Mouse (Mus musculus): Measurements from ENCODE around the gene Eif2s2. TPM values are rescaled to one million over a fixed set of nuclear protein-coding genes. Genes with fewer than 3 reads are reported as not detected.
"Not testable (repeated sequence)": the region's sequence is repeated elsewhere in the genome, so short reads cannot be mapped to it uniquely, and the experiment has no call there.

Gene Eif2s2
- polyA plus RNA-seq (2016; fragmentation: Nextera tagmentation; extraction: Ambion mirVana), result 113 TPM in 2 replicates

GRCm38 (mm10) chr2:154892201-154893044 lies at the start of gene Eif2s2:
TSS of gene Eif2s2 (minus strand) at chr2:154892935.
- H3K4me3 ChIP-seq (replicated peaks), result peak within 1 kb of the TSS; percentile 96
- H3K4me1 ChIP-seq, result peaks cover 17% of the 10 kb centered on the region
- H3K36me3 ChIP-seq (replicated peaks), result peaks cover 4% of the 10 kb centered on the region
- H3K27me3 ChIP-seq, result no peaks in the 10 kb centered on the region
- peak; percentile 99 for ATAC-seq (ENCODE audit: low FRiP score)
- under 1% methylated on average over 75 of the region's 75 CpGs for WGBS
- peak within 1 kb of the TSS; percentile 91 for H3K9ac ChIP-seq
- H3K4me2 ChIP-seq, result peak within 1 kb of the TSS; percentile 79
- no peaks in the 10 kb centered on the region for H3K9me3 ChIP-seq
- H3K27ac ChIP-seq, result peak within 1 kb of the TSS; percentile 75

- Histone ChIP-seq H3K4me3 (replicated peaks) (no peak overlapping the region), H3K4me2 (no peak overlapping the region), H3K36me3 (replicated peaks) (no peaks in the 10 kb centered on the region), H3K9ac (no peak overlapping the region), H3K27me3 (peaks cover 10% of the 10 kb centered on the region; the same call in 1 of the 2 replicates), H3K9me3 (no peaks in the 10 kb centered on the region), H3K27ac (no peak overlapping the region), H3K4me1 (peaks cover 16% of the 10 kb centered on the region)
- ATAC-seq (ENCODE audit: low FRiP score), result no peak
- 62% methylated on average over 10 of the region's 10 CpGs for WGBS
Measured at GRCm38 (mm10) chr2:154941952-154942351, 49.2 kb upstream of the Eif2s2 start.

DNA sequence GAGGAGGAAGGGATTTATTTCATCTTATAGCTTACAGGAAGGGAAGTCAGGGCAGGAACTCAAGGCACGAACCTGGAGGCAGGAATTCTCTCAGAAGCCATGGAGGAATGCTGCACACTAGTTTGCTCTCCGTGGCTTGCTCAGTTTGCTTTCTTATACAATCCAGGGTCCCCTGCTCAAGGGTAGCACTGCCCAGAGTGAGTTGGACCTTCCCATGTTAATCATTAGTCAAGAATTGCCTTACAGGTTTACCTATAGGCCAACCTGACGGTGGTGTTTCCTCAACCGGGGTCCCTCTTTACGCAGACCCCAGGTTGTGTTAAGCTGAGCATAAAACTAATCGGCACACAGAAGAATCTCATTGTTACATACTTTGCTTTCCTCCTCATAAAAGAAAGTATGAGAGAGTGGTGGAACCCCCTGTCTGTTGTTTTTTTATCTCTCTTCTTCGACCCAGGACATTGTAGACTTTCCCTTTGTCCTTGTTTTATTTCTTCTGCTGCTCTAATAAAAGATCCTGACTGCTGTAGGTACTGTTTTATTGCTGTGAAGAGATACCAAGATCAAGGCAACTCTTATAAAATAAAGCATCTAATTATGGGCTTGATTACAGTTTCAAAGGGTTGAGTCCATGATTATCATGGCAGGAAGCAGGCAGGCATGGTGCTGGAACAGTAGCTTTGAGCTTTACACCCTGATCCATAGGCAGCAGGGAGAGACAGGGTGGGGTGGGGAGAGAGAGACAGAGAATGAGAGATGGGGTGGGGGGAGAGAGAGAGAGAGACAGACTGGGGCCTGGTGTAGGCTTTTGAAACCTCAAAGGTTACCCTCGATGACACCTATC lies 45.0 kb upstream of the Eif2s2 start:
- H3K4me3 ChIP-seq (replicated peaks), result no peak overlapping the region
- no peaks in the 10 kb centered on the region for H3K9me3 ChIP-seq
- no peak overlapping the region for H3K9ac ChIP-seq
- H3K36me3 ChIP-seq (replicated peaks), result no peaks in the 10 kb centered on the region
- H3K27ac ChIP-seq, result no peak overlapping the region
- ATAC-seq (ENCODE audit: low FRiP score), result no peak
- no peak overlapping the region for H3K4me2 ChIP-seq
- peaks cover 13% of the 10 kb centered on the region for H3K4me1 ChIP-seq
- 0 out of 2 replicates have a peak, but pooled peaks cover 4% of the 10 kb centered on the region for H3K27me3 ChIP-seq
- WGBS, result 86% methylated on average over 8 of the region's 8 CpGs

DNA sequence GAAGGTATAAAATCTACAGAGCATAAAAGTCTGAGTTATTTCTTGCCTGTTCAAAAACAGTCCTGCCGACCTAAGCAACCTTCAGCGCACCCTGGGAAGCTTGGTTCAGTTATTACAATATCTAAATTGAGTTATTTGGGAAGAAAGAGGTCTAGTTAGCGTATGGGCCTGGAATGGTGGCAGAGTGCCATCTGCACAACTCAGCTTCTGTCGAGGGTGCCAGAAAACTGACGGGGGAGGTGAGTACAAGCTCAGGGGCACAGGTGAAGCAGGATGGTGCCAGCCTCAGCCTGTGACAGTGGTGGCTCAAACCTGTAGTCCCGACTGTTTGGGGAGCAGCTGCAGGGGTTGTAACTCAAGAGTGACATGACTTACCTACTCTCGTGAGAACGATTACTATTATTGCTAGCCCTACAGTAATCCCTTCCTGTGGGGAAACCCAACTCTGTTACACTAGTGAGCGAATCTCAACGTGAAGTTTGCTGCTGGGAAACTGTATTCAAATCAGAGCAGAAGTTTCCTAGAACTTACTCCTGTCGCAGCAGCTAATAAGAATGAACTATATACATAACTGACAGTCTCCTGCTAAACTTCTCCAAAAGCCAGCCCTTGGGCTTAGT lies 43.9 kb upstream of the Eif2s2 start:
- Histone ChIP-seq H3K9ac (no peak overlapping the region), H3K36me3 (replicated peaks) (no peaks in the 10 kb centered on the region), H3K9me3 (no peaks in the 10 kb centered on the region), H3K4me1 (peaks cover 3% of the 10 kb centered on the region; the same call in 1 of the 2 replicates), H3K27me3 (0 out of 2 replicates have a peak, but pooled peaks cover under 1% of the 10 kb centered on the region), H3K4me2 (no peak overlapping the region), H3K4me3 (replicated peaks) (no peak overlapping the region), H3K27ac (no peak overlapping the region)
- 79% methylated on average over 11 of the region's 11 CpGs for WGBS
- no peak for ATAC-seq (ENCODE audit: low FRiP score)

GRCm38 (mm10) chr2:154936106-154936505 lies 43.4 kb upstream of the Eif2s2 start:
- Histone ChIP-seq H3K9me3 (no peaks in the 10 kb centered on the region), H3K27me3 (peaks cover 6% of the 10 kb centered on the region; the same call in 1 of the 2 replicates), H3K4me1 (no peaks in the 10 kb centered on the region), H3K9ac (no peak overlapping the region), H3K4me2 (no peak overlapping the region), H3K27ac (no peak overlapping the region), H3K36me3 (replicated peaks) (no peaks in the 10 kb centered on the region), H3K4me3 (replicated peaks) (no peak overlapping the region)
- WGBS, result 74% methylated on average over 6 of the region's 6 CpGs
- no peak for ATAC-seq (ENCODE audit: low FRiP score)

DNA sequence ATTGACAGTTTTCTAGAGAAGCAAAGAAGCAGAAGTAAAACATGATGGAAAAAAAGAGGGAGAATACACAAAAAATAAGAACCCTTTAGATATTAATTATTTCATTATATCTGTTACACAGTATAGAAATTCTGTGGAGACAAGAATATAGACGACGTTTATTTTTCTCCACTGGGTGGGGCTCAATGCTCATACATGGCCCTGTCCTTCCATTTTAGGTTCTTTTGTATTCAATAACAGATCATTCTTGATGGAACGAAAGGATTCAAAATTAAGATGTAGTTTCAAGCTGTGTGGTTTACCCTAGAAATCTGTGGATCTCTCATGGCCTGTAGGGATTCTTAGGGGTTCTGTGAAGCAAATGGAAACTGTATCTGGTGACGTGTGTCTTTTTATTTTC lies 41.1 kb upstream of the Eif2s2 start:
- no peak overlapping the region for H3K4me2 ChIP-seq
- no peak for ATAC-seq (ENCODE audit: low FRiP score)
- H3K9me3 ChIP-seq, result no peaks in the 10 kb centered on the region
- H3K4me1 ChIP-seq, result no peaks in the 10 kb centered on the region
- no peak overlapping the region for H3K27ac ChIP-seq
- no peaks in the 10 kb centered on the region for H3K36me3 ChIP-seq (replicated peaks)
- peaks cover 23% of the 10 kb centered on the region for H3K27me3 ChIP-seq
- WGBS, result 70% methylated on average over 4 of the region's 4 CpGs
- H3K9ac ChIP-seq, result no peak overlapping the region
- no peak overlapping the region for H3K4me3 ChIP-seq (replicated peaks)

DNA sequence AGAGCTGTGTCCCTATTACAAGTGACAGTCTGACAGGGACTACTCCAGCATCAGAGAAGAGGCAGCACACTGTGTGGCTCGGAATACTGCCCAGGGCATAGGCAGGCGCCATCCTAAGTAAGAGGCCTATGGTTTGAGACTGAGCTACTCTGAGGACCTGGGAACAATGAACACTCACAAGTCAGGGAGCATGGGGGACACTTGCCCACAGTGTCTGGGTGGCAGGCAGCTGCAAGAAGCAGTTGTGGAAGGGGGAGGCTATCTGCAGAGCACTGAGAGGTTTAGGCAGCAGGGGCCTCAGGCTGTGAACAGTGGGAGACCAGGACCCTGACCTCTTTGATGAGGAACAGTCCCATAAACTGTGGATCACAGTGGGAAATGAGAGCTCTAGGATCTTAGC lies 35.6 kb upstream of the Eif2s2 start:
- WGBS, result 30% methylated on average over 2 of the region's 2 CpGs
- Histone ChIP-seq H3K9me3 (no peaks in the 10 kb centered on the region), H3K36me3 (replicated peaks) (no peaks in the 10 kb centered on the region)

DNA sequence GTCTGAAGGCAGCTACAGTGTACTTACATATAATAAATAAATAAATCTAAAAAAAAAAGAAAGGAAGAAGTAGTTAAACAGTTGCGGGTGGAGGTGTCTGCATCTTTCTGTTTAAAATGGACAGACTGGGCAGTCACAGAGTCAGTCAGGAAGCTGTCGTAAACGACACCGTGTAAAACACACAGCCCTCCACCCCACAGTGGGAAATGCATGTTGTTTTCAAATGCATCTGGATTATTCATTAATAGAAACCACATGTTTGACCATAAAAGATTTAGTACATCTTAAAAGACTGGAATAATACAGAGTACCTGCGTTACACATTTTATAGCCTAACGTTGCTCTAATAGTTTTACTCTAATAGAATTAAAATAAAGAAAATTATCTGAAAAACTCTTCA lies 34.1 kb upstream of the Eif2s2 start:
- Histone ChIP-seq H3K4me2 (no peak overlapping the region), H3K9ac (no peak overlapping the region), H3K9me3 (no peaks in the 10 kb centered on the region), H3K36me3 (replicated peaks) (no peaks in the 10 kb centered on the region), H3K27ac (no peak overlapping the region), H3K4me1 (peaks cover 7% of the 10 kb centered on the region), H3K27me3 (peaks cover 41% of the 10 kb centered on the region), H3K4me3 (replicated peaks) (no peak overlapping the region)
- 86% methylated on average over 6 of the region's 6 CpGs for WGBS
- ATAC-seq (ENCODE audit: low FRiP score), result no peak

More for the DNA sequence above, 35.6 kb upstream of the Eif2s2 start:
- Histone ChIP-seq H3K27me3 (peaks cover 39% of the 10 kb centered on the region), H3K4me2 (no peak overlapping the region), H3K27ac (0 out of 2 replicates have a peak overlapping the region, but pooled peaks have one; percentile 21), H3K4me1 (peaks cover 7% of the 10 kb centered on the region), H3K4me3 (replicated peaks) (no peak overlapping the region), H3K9ac (no peak overlapping the region)
- ATAC-seq (ENCODE audit: low FRiP score), result no peak

- H3K27ac ChIP-seq, result peak overlapping the region; percentile 59; the same call in 1 of the 2 replicates
- ATAC-seq (ENCODE audit: low FRiP score), result no peak
Measured at GRCm38 (mm10) chr2:154925411-154926031, 32.8 kb upstream of the Eif2s2 start.

DNA sequence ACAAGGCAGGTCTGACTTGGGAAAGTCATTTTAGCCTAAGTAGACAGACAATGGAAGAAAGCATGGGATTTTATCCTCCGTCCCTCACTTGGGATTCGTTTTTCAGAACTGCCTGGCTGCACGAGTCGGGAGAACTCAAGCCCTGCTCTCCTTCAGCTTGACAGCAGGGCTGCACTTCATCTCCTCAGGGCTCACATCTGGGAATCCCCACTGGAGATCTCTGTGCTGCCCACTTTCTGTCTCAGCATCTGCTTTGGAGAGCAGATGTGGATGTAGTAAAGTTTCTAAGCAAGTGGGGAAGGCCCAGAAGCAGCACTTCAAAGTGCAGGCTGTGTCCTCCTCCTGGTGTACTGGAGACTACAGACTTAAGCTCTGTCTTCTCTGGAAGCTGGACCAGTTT lies 29.4 kb upstream of the Eif2s2 start:
- not testable (repeated sequence) for H3K27ac ChIP-seq; H3K4me2 ChIP-seq; H3K4me1 ChIP-seq; H3K4me3 ChIP-seq (replicated peaks); H3K9ac ChIP-seq; ATAC-seq (ENCODE audit: low FRiP score); H3K36me3 ChIP-seq (replicated peaks); H3K9me3 ChIP-seq
- H3K27me3 ChIP-seq, result peaks cover 33% of the 10 kb centered on the region
- no CpG with 5 or more reads among the region's 4 CpGs for WGBS

More at GRCm38 (mm10) chr2:154925411-154926031, 32.8 kb upstream of the Eif2s2 start:
- Histone ChIP-seq H3K36me3 (replicated peaks) (no peaks in the 10 kb centered on the region), H3K9ac (no peak overlapping the region), H3K4me3 (replicated peaks) (no peak overlapping the region), H3K4me2 (no peak overlapping the region), H3K27me3 (peaks cover 43% of the 10 kb centered on the region), H3K4me1 (peaks cover 7% of the 10 kb centered on the region), H3K9me3 (no peaks in the 10 kb centered on the region)
- 14% methylated on average over 7 of the region's 7 CpGs for WGBS

- H3K4me3 ChIP-seq (replicated peaks), result no peak overlapping the region
- 91% methylated on average over 7 of the region's 7 CpGs for WGBS
- H3K27me3 ChIP-seq, result peaks cover 36% of the 10 kb centered on the region
Measured at GRCm38 (mm10) chr2:154920896-154921295, 28.2 kb upstream of the Eif2s2 start.

More at GRCm38 (mm10) chr2:154920896-154921295, 28.2 kb upstream of the Eif2s2 start:
- H3K4me2 ChIP-seq, result no peak overlapping the region
- H3K9ac ChIP-seq, result no peak overlapping the region
- no peak for ATAC-seq (ENCODE audit: low FRiP score)
- no peaks in the 10 kb centered on the region for H3K9me3 ChIP-seq
- peaks cover 5% of the 10 kb centered on the region for H3K4me1 ChIP-seq
- H3K27ac ChIP-seq, result no peak overlapping the region
- no peaks in the 10 kb centered on the region for H3K36me3 ChIP-seq (replicated peaks)
